Mouse (Mus musculus): Measurements from ENCODE around the gene Angptl8.

The Angptl8 gene

GRCm38 (mm10) chr9:21816716-21817305 lies 18.5 kb upstream of the Angptl8 start:
- DNase-seq (ENCODE audit: low read depth, low spot score): no peak

GRCm38 (mm10) chr9:21818125-21818524 lies 17.2 kb upstream of the Angptl8 start:
- DNase-seq (ENCODE audit: low read depth, low spot score): no peak

- DNase-seq (ENCODE audit: low read depth, low spot score): no peak
Observed at GRCm38 (mm10) chr9:21818561-21818960, 16.7 kb upstream of the Angptl8 start.

- DNase-seq (ENCODE audit: low read depth, low spot score): no peak
Observed at GRCm38 (mm10) chr9:21819181-21819729, 16.1 kb upstream of the Angptl8 start.

DNA sequence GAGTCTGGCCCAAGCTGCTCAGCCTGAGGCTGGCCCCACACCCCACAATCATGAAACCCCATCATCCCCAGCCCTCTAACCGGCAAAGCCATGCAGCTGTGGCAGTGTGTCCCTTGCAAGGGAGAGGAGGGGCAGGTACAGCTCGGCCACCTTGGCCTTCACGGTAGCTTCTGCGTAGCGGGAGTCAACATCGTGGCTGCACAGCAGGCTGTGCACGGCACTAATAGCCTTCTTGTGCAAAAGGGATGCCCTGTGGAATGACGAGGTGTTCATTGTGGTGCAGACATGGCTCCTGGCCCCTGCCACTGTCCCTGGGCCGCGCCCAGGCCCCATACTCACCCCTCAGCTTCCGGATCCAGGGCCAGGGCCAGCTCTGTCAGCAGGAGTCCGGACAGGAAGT lies 15.1 kb upstream of the Angptl8 start:
- no peak for DNase-seq (ENCODE audit: low read depth, low spot score)

DNA sequence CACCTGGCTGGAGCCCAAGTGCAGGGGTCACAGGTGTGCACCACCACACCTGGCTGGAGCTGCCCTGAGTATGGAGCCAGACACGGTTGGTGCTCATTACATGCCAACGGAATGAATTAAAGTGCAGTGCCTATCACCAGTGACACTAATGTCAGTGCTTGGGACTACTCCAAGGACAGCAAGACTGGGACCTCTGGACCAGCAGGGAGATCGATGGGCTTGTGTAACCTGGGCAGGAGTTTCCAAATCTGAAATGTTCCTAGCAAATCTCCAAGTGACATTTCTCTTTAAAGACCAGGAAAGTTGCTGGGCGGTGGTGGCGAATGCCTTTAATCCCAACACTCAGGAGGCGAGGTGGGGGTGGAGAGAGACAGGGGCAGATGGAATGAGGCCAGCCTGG lies 12.6 kb upstream of the Angptl8 start:
- no peak for DNase-seq (ENCODE audit: low read depth, low spot score)

- no peak for DNase-seq (ENCODE audit: low read depth, low spot score)
Observed at GRCm38 (mm10) chr9:21823957-21824356, 11.4 kb upstream of the Angptl8 start.

DNA sequence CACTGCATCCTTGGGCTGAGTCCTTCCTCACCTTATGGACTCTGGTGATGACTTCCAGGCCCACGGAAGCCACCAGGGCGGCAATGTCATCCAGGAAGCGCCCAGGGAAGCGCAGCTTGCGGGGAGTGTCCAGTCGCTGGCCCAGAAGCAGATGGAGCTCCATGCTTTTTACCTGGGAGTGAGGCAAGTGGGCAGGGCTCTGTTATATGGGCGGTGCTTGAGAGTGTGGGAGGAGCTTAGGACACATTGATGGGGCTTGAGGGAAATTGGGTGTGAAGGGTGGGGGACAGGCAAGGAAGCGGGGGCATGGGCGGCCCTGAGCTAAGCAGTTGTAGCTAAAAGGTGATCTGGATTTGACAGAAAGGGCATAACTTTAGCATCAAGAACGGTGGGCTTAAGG lies 10.9 kb upstream of the Angptl8 start:
- DNase-seq (ENCODE audit: low read depth, low spot score): no peak

DNA sequence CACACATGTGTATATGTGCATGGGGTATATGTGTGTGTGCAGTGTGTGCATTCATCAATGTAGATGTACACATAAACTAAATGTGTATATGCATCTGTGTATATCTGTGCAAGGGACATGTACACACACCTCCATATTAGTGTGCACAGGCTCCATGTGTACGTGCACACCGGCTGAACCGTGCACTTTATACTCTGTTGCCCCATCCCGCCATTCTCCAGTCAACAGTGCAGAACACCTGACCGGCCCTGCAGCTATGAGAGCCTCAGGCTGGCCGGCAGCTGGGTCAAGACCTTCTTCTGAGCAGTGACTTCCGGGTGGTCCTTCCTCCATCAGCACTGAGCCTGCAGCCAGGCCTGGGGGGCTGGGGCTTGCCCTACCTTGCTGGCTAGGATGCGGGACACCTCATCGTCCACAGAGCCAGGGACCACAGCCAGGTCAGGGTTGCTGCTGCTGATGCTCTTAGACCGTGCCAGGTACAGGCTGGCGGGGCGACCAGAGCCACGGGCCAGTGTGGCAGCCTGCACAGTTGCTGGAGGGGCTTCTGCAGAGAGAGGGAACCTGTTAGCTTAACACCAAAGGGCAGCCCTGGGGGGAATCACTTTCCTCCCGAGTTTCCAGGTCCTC lies 5.4 kb upstream of the Angptl8 start:
- no peak for DNase-seq (ENCODE audit: low read depth, low spot score)

GRCm38 (mm10) chr9:21830461-21830850 lies 4.9 kb upstream of the Angptl8 start:
- DNase-seq (ENCODE audit: low read depth, low spot score): no peak

DNA sequence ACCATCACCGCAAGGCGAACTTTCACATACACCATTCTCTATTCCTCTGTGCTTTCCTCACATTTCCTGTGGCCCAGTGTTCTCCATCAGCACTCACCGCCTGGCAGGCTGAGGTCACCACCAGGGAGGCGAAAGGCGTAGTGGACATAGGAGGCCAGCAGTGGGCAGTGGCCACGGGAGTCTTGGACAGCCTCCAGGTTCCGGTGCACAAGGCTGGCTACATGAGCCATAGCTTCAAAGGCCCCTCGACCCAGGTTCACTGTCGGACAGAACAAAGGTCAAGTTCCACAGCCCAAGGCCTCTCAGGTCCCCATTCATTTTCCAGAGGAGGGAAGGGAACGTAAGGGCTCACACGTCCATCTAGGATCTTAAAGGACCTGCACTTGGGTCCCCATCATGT lies 4.4 kb upstream of the Angptl8 start:
- no peak for DNase-seq (ENCODE audit: low read depth, low spot score)

- DNase-seq (ENCODE audit: low read depth, low spot score): no peak
Observed at GRCm38 (mm10) chr9:21831558-21832240, 3.6 kb upstream of the Angptl8 start.

- DNase-seq (ENCODE audit: low read depth, low spot score): no peak
Observed at GRCm38 (mm10) chr9:21837690-21838089, 2.4 kb downstream of the Angptl8 start.

DNA sequence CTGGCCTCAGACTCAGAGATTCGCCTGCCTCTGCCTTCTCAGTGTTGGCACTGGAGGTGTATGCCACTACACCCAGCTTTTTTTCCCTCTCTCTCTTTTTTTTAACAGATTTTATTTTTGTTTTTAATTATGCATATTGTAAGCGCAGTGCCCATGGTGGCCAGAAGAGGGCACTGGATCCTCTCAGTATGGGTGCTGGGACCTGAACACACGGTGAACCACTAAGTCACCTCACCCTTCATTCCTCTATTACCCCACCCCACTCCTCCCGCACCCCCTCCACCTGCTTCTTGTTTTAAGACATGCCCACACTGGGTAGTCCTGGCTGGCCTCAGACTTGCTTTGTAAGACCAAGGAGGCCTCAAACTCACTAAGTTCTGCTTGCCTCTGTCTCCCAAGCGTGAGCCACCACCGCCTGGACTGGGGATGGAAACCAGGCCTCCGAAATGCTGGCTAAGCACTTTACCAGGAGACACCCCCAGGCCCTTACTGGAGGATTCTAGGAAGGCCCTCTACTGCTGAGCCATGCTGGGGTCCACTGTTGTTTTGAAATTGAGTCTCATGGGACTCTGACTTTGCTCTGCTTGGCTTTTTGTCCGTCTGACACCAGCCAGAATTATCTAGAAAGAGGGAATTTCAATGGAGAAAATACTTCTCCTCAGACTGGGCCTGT lies 4.9 kb downstream of the Angptl8 start:
- peak; percentile 37 for DNase-seq (ENCODE audit: low read depth, low spot score)

- no peak for DNase-seq (ENCODE audit: low read depth, low spot score)
Observed at GRCm38 (mm10) chr9:21841340-21841739, 6.0 kb downstream of the Angptl8 start.

DNA sequence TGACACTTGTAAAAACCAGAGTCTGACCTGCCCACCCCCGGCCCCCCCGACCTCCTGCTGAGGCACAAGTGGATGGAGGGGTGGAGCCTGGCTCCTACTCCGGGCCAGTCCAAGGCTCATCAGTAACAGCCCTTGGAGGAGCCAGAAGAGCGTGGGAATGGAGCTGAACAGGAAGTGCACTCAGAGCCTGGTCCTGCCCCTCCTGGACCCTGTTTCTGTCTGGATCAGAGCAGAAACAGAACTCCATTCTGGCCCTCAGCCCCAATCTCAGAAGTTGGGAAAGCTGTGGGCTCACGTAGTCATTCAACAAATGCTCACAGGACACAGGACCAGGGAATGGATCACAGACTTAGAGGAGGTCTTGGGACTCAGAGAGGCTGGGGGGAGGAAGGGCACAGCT lies 7.1 kb downstream of the Angptl8 start:
- DNase-seq (ENCODE audit: low read depth, low spot score): no peak

DNA sequence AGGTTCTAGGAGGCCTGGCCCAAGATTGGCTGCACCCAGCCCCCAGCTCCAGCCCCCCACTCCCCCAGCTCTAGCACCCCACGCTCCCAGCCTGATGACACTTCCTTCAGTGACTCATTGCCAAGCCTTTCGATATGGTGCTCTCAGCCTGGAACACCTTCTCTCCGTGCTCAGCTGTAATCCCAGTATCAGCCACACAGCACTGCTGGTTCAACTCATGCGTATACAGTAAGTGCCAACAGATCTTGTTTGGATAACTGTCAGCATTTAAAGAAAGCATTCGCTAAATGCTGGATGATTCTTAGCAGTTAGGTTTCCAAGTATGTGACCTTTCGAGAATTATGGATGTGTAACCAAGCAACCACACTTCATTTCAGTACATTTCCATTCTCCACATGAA lies 7.8 kb downstream of the Angptl8 start:
- no peak for DNase-seq (ENCODE audit: low read depth, low spot score)

GRCm38 (mm10) chr9:21845381-21846080 lies 10.2 kb downstream of the Angptl8 start:
- peak; percentile 15 for DNase-seq (ENCODE audit: low read depth, low spot score)

- no peak for DNase-seq (ENCODE audit: low read depth, low spot score)
Observed at GRCm38 (mm10) chr9:21846755-21847341, 11.5 kb downstream of the Angptl8 start.

- DNase-seq (ENCODE audit: low read depth, low spot score): no peak
Observed at GRCm38 (mm10) chr9:21847425-21847824, 12.1 kb downstream of the Angptl8 start.

GRCm38 (mm10) chr9:21847926-21848325 lies 12.6 kb downstream of the Angptl8 start:
- DNase-seq (ENCODE audit: low read depth, low spot score): no peak

Data from A20 (cell line).